Comparison of ENCODE assay signal across 21 mouse cellular contexts in genomic region chr5:147980606-147981005, GRCm38 (mm10). TPM values are rescaled to one million over a fixed set of nuclear protein-coding genes. Genes with fewer than 3 reads are reported as not detected.
DNase-seq lines count a peak whose midpoint lies in the region; ATAC-seq and TF ChIP-seq lines count a peak whose summit lies in the region.
"Had no signal": no experiment of that assay in that cellular context is flagged by ENCODE, and none has a peak within 500 bp of the region (broad histone marks: within the 10 kb centered on the region; RNA-seq: fewer than 3 reads in every experiment).

No protein-coding gene starts in this region.

- H3K9ac ChIP-seq in hindbrain, embryonic 13.5 days: no peak overlapping the region
- H3K9ac ChIP-seq in hindbrain, embryonic 12.5 days: no peak overlapping the region
- peak overlapping the region; percentile 31; the same call in 1 of the 2 replicates for H3K9ac ChIP-seq in ES-Bruce4 (ENCODE audit: low read depth, poor library complexity, severe bottlenecking)
- H3K9ac ChIP-seq in liver, embryonic 12.5 days: no peak overlapping the region
- H3K9ac ChIP-seq: forebrain, embryonic 13.5 days; liver, postnatal 0 days; midbrain, embryonic 15.5 days; stomach, embryonic 15.5 days had no signal

- no peak for TF ChIP-seq EP300 in ES-Bruce4 (IDR thresholded peaks at IDR 0.05; ENCODE audit: insufficient read depth, low read depth, low read length)

- 0 out of 2 replicates have a peak overlapping the region, but pooled peaks have one; percentile 8 for H3K27ac ChIP-seq in hindbrain, embryonic 13.5 days
- H3K27ac ChIP-seq in hindbrain, embryonic 12.5 days: no peak overlapping the region
- H3K27ac ChIP-seq in left cerebral cortex, adult 2 months: peak overlapping the region; percentile 45; the same call in 1 of the 2 replicates
- no peak overlapping the region for H3K27ac ChIP-seq in ES-Bruce4 (ENCODE audit: insufficient read depth, low read length)
- no peak overlapping the region for H3K27ac ChIP-seq in liver, embryonic 12.5 days
- H3K27ac ChIP-seq: forebrain, embryonic 13.5 days; heart, embryonic 10.5 days; hindbrain, embryonic 10.5 days; midbrain, embryonic 15.5 days; stomach, embryonic 15.5 days had no signal

- DNase-seq in left cerebral cortex, adult 2 months (ENCODE audit: extremely low spot score in 1 of 2, low spot score in 2 of 2): peak; percentile 33 to 35
- DNase-seq in left cerebral cortex, adult 11 months (ENCODE audit: low spot score): no peak
- peak; percentile 37 to 45 for DNase-seq in left cerebral cortex, postnatal 36 days (ENCODE audit: low spot score in 2 of 2)
- DNase-seq: cerebellum, adult 9-10 months; kidney, postnatal 4 days; liver; liver, postnatal 0 days; lung, postnatal 14 days; thymus, adult 18-20 months had no signal

- H3K9me3 ChIP-seq in hindbrain, embryonic 13.5 days: 0 out of 2 replicates have a peak, but pooled peaks cover 3% of the 10 kb centered on the region
- H3K9me3 ChIP-seq in hindbrain, embryonic 12.5 days (replicated peaks): no peaks in the 10 kb centered on the region
- H3K9me3 ChIP-seq in ES-Bruce4 (replicated peaks; ENCODE audit: control insufficient read depth, insufficient read depth, low read length, poor library complexity, severe bottlenecking): no peaks in the 10 kb centered on the region
- H3K9me3 ChIP-seq in liver, embryonic 12.5 days (replicated peaks): no peaks in the 10 kb centered on the region
- H3K9me3 ChIP-seq: heart, embryonic 10.5 days; hindbrain, embryonic 10.5 days; midbrain, embryonic 15.5 days; stomach, embryonic 15.5 days had no signal

- no peaks in the 10 kb centered on the region for H3K36me3 ChIP-seq in hindbrain, embryonic 13.5 days
- H3K36me3 ChIP-seq in hindbrain, embryonic 12.5 days: no peaks in the 10 kb centered on the region
- H3K36me3 ChIP-seq in ES-Bruce4 (ENCODE audit: control insufficient read depth, insufficient read depth, low read length, poor library complexity, severe bottlenecking): no peaks in the 10 kb centered on the region
- H3K36me3 ChIP-seq in liver, embryonic 12.5 days: no peaks in the 10 kb centered on the region
- H3K36me3 ChIP-seq: heart, embryonic 10.5 days; hindbrain, embryonic 10.5 days; midbrain, embryonic 15.5 days; stomach, embryonic 15.5 days had no signal

- TF ChIP-seq CTCF in left cerebral cortex, adult 2 months (IDR thresholded peaks at IDR 0.05): no peak
- no peak for TF ChIP-seq CTCF in ES-Bruce4 (IDR thresholded peaks at IDR 0.05; ENCODE audit: low read depth, low read length)

- intact Hi-C loops in left cerebral cortex, adult 2 months (cut with DNase I): no loop called here
- intact Hi-C loops in left cerebral cortex, postnatal 36 days (cut with DNase I): no loop called here

- no peak for ATAC-seq in hindbrain, embryonic 13.5 days (ENCODE audit: low FRiP score)
- ATAC-seq in hindbrain, embryonic 12.5 days (ENCODE audit: low FRiP score): no peak
- no peak for ATAC-seq in liver, embryonic 12.5 days
- ATAC-seq: forebrain, embryonic 13.5 days; intestine, embryonic 16.5 days; liver, postnatal 0 days; midbrain, embryonic 15.5 days had no signal

- H3K4me1 ChIP-seq in hindbrain, embryonic 13.5 days (replicated peaks): no peaks in the 10 kb centered on the region
- no peaks in the 10 kb centered on the region for H3K4me1 ChIP-seq in hindbrain, embryonic 12.5 days
- H3K4me1 ChIP-seq in ES-Bruce4 (ENCODE audit: control insufficient read depth, insufficient read depth, low read length): peaks cover 2% of the 10 kb centered on the region
- no peaks in the 10 kb centered on the region for H3K4me1 ChIP-seq in liver, embryonic 12.5 days
- H3K4me1 ChIP-seq: forebrain, embryonic 13.5 days; heart, embryonic 10.5 days; hindbrain, embryonic 10.5 days; megakaryocyte, embryonic 14.5 days; midbrain, embryonic 15.5 days; stomach, embryonic 15.5 days had no signal

- 81% methylated on average over 13 of the region's 13 CpGs for WGBS in hindbrain, embryonic 13.5 days
- WGBS in hindbrain, embryonic 12.5 days: 78% methylated on average over 13 of the region's 13 CpGs
- WGBS in liver, embryonic 12.5 days (ENCODE audit: insufficient replicate concordance): 69% methylated on average over 13 of the region's 13 CpGs

- no peaks in the 10 kb centered on the region for H3K27me3 ChIP-seq in hindbrain, embryonic 13.5 days
- no peaks in the 10 kb centered on the region for H3K27me3 ChIP-seq in hindbrain, embryonic 12.5 days
- no peaks in the 10 kb centered on the region for H3K27me3 ChIP-seq in ES-Bruce4 (ENCODE audit: control insufficient read depth, insufficient read depth, low read length, poor library complexity, severe bottlenecking)
- no peaks in the 10 kb centered on the region for H3K27me3 ChIP-seq in liver, embryonic 12.5 days (replicated peaks)
- H3K27me3 ChIP-seq: CH12.LX; forebrain, embryonic 13.5 days; megakaryocyte, embryonic 14.5 days; midbrain, embryonic 15.5 days; stomach, embryonic 15.5 days had no signal

- TF ChIP-seq POLR2A in ES-Bruce4 (IDR thresholded peaks at IDR 0.05; ENCODE audit: insufficient read depth, low read length): no peak

- no peak overlapping the region for H3K4me2 ChIP-seq in hindbrain, embryonic 13.5 days
- no peak overlapping the region for H3K4me2 ChIP-seq in hindbrain, embryonic 12.5 days (replicated peaks)
- H3K4me2 ChIP-seq in liver, embryonic 12.5 days: no peak overlapping the region
- H3K4me2 ChIP-seq: forebrain, embryonic 13.5 days; midbrain, embryonic 15.5 days; stomach, embryonic 15.5 days had no signal

- no peak overlapping the region for H3K4me3 ChIP-seq in hindbrain, embryonic 13.5 days
- H3K4me3 ChIP-seq in hindbrain, embryonic 12.5 days: no peak overlapping the region
- no peak overlapping the region for H3K4me3 ChIP-seq in left cerebral cortex, adult 2 months
- H3K4me3 ChIP-seq in ES-Bruce4 (ENCODE audit: low read depth, low read length): peak overlapping the region; percentile 9
- H3K4me3 ChIP-seq in liver, embryonic 12.5 days: no peak overlapping the region
- H3K4me3 ChIP-seq: forebrain, embryonic 13.5 days; heart, embryonic 10.5 days; hindbrain, embryonic 10.5 days; megakaryocyte, embryonic 14.5 days; midbrain, embryonic 15.5 days; stomach, embryonic 15.5 days had no signal

RNA-seq across cellular contexts. Expression of gene Mtus2, which starts 23.5 kb away (rescaled TPM):
- 45.8 and 48.6 TPM in 2 replicates for polyA plus RNA-seq in hindbrain, embryonic 13.5 days (2015; fragmentation: Nextera tagmentation; extraction: Ambion mirVana)
- 48.9 and 49.7 TPM in 2 replicates for polyA plus RNA-seq in hindbrain, embryonic 12.5 days (2016; fragmentation: Nextera tagmentation; extraction: Ambion mirVana)
- 10 to 100 TPM; 38.4 to 42.0 TPM for total RNA-seq in left cerebral cortex, adult 2 months (2021)
- 2.4 and 4.7 TPM in 2 replicates for polyA plus RNA-seq in ES-Bruce4 (2011; ENCODE audit: insufficient read depth, insufficient read length, low read depth, missing spikeins)
- 10 to 100 TPM; 39.9 to 41.4 TPM for total RNA-seq in left cerebral cortex, postnatal 36 days (2021)
- 1.1 and 2.4 TPM in 2 replicates for polyA plus RNA-seq in liver, embryonic 12.5 days (2016; fragmentation: Nextera tagmentation; extraction: Ambion mirVana)

Comparison
In these comparisons a context has a peak if more than half of its experiments do, and no peak if none do; other contexts are left out.
1. H3K27ac ChIP-seq: peak in hindbrain, embryonic 13.5 days (single experiment) and left cerebral cortex, adult 2 months (single experiment); none in hindbrain, embryonic 12.5 days (single experiment), ES-Bruce4 (single experiment) and liver, embryonic 12.5 days (single experiment).